Mouse (Mus musculus): ENCODE measurements around the gene P3h2.

Gene P3h2

GRCm38 (mm10) chr16:26105115-26105974 lies at the start of gene P3h2:
P3h2 (minus strand) TSS chr16:26105784.
- peak; percentile 69 for DNase-seq

- DNase-seq: no peak
These were observed 46.7 kb upstream of the P3h2 start for GRCm38 (mm10) chr16:26152258-26152657.

GRCm38 (mm10) chr16:26150943-26151342 lies 45.4 kb upstream of the P3h2 start:
- DNase-seq: no peak

GRCm38 (mm10) chr16:26146853-26147252 lies 41.3 kb upstream of the P3h2 start:
- DNase-seq: no peak

- no peak for DNase-seq
These were observed 25.5 kb upstream of the P3h2 start for GRCm38 (mm10) chr16:26131126-26131525.

- DNase-seq: no peak
These were observed 1.0 kb upstream of the P3h2 start for GRCm38 (mm10) chr16:26106618-26107017.

GRCm38 (mm10) chr16:26106041-26106617 lies 545 bp upstream of the P3h2 start:
- DNase-seq: no peak

GRCm38 (mm10) chr16:26104274-26104673 lies 1.3 kb downstream of the P3h2 start:
- no peak for DNase-seq

- DNase-seq: no peak
These were observed 2.7 kb downstream of the P3h2 start for GRCm38 (mm10) chr16:26102856-26103255.

GRCm38 (mm10) chr16:26100167-26100566 lies 5.4 kb downstream of the P3h2 start:
- DNase-seq: no peak

- no peak for DNase-seq
These were observed 9.8 kb downstream of the P3h2 start for GRCm38 (mm10) chr16:26095696-26096284.

GRCm38 (mm10) chr16:26093888-26094287 lies 11.7 kb downstream of the P3h2 start:
- DNase-seq: no peak

- no peak for DNase-seq
These were observed 16.6 kb downstream of the P3h2 start for GRCm38 (mm10) chr16:26088976-26089375.

GRCm38 (mm10) chr16:26088240-26088639 lies 17.3 kb downstream of the P3h2 start:
- DNase-seq: no peak

GRCm38 (mm10) chr16:26086955-26087354 lies 18.6 kb downstream of the P3h2 start:
- no peak for DNase-seq

- DNase-seq: no peak
These were observed 20.4 kb downstream of the P3h2 start for GRCm38 (mm10) chr16:26085160-26085559.

GRCm38 (mm10) chr16:26082831-26083230 lies 22.8 kb downstream of the P3h2 start:
- DNase-seq: no peak

- no peak for DNase-seq
These were observed 23.2 kb downstream of the P3h2 start for GRCm38 (mm10) chr16:26082391-26082790.

- no peak for DNase-seq
These were observed 26.6 kb downstream of the P3h2 start for GRCm38 (mm10) chr16:26078923-26079351.

GRCm38 (mm10) chr16:26078100-26078422 lies 27.5 kb downstream of the P3h2 start:
- no peak for DNase-seq

- no peak for DNase-seq
These were observed 28.1 kb downstream of the P3h2 start for GRCm38 (mm10) chr16:26077246-26078099.

- DNase-seq: no peak
These were observed 30.5 kb downstream of the P3h2 start for GRCm38 (mm10) chr16:26075063-26075462.

- no peak for DNase-seq
These were observed 35.2 kb downstream of the P3h2 start for GRCm38 (mm10) chr16:26070376-26070775.

Measured in right cerebral cortex, adult 18-20 months (tissue).